Mouse (Mus musculus): ENCODE data around the gene Lrrc26. TPM values are rescaled to one million over a fixed set of nuclear protein-coding genes. Genes with fewer than 3 reads are reported as not detected.

Lrrc26 gene
- polyA plus RNA-seq (2015; fragmentation: Nextera tagmentation; extraction: Ambion mirVana): not detected in 2 replicates

DNA sequence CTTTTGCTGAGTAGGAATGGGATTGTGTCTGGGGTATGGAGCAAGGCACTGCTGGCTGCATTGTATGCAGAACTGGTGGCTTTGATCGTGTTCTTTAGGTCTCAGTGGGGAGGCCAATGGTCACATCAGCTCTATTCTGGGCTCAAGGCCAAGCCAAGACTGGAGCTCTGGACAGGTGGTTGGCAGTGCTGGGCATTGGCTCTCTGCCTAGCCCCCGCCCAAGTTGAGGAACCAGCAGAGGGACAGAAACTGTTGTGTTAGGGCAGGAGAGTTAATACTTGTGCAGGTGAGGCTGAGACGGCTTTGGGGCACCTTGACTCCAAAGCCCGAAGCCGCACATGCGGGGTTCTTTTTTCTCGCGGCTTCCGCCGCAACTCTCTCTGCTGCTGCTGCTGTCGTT lies at the start of gene Lrrc26:
Lrrc26 (plus strand) TSS at position 265 of the 400 bp plus-strand sequence.
- H3K4me3 ChIP-seq (replicated peaks): no peak within 1 kb of the TSS
- no peaks in the 10 kb centered on the region for H3K9me3 ChIP-seq (replicated peaks)
- ATAC-seq (ENCODE audit: low read depth) (no peak), DNase-seq (no peak)
- H3K27ac ChIP-seq: no peak within 1 kb of the TSS
- H3K36me3 ChIP-seq: peaks cover 17% of the 10 kb centered on the region
- peaks cover 72% of the 10 kb centered on the region for H3K27me3 ChIP-seq
- H3K4me2 ChIP-seq: no peak within 1 kb of the TSS
- no peak within 1 kb of the TSS for H3K9ac ChIP-seq
- H3K4me1 ChIP-seq (replicated peaks): peaks cover 38% of the 10 kb centered on the region
- WGBS (ENCODE audit: insufficient replicate concordance): 9% methylated on average over 11 of the region's 11 CpGs

DNA sequence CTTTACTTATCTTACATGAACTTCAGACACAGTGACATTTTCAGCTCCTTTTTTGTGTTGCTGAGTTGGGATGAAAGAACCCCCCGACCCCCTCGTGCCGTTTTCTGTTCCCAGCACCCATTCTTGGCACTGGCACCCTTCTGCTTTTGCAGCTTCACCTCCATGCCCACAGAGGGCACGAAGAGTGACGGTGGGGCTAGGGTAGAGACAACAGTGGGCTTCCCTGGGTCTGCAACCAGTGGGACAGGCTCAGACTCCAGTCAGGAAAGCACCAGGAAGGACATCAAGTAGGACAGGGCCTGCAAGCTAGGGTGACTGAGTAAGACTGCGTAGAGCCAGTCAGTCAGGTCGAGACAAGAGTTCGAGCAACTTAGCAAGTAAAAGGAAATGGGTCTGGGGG lies 49.4 kb upstream of the Lrrc26 start:
- H3K9ac ChIP-seq: peak overlapping the region; percentile 57
- peaks cover 37% of the 10 kb centered on the region for H3K4me1 ChIP-seq (replicated peaks)
- H3K27me3 ChIP-seq: peaks cover 43% of the 10 kb centered on the region
- ATAC-seq (ENCODE audit: low read depth) (no peak), DNase-seq (no peak)
- peak overlapping the region; percentile 84 for H3K4me2 ChIP-seq
- WGBS (ENCODE audit: insufficient replicate concordance): 41% methylated on average over 8 of the region's 8 CpGs
- H3K9me3 ChIP-seq (replicated peaks): no peaks in the 10 kb centered on the region
- H3K4me3 ChIP-seq (replicated peaks): peak overlapping the region; percentile 57
- H3K27ac ChIP-seq: no peak overlapping the region
- H3K36me3 ChIP-seq: no peaks in the 10 kb centered on the region

DNA sequence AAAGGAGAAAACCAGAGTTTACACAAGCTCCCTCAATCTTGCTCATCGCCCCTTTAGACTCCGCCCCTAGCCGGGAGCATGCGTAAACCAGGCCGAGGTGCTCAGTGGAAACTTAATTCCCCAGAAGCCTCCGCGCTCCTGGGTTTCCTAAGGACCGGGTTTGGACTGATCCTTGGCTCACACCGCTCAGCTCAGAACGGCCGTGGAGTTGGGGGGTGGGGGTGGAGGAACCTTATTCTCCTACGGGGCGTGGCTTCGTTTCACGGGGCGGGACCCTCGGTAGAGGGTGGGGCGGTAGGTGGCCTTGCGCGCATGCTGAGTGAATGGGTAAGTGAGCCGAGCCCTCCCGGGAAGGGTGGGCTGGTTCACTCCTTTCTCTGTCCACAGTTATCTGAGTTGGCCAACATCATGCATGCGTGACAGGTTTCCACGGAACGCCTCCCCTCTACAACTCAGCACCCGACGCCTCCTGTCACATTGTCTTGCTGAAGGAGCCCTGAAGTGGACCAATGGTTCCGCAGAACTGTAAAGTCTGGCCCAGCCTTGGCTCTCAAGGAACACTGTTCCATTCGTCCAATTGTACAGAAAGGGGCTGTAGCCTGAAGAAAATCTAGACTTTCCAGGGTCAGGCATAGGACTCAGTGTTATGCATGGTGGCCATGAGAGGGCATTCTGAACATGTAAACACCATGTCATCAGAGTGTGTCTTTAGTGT lies 48.8 kb upstream of the Lrrc26 start:
- peak overlapping the region; percentile 57 for H3K9ac ChIP-seq
- no peaks in the 10 kb centered on the region for H3K9me3 ChIP-seq (replicated peaks)
- peaks cover 3% of the 10 kb centered on the region for H3K36me3 ChIP-seq
- 2% methylated on average over 29 of the region's 29 CpGs for WGBS (ENCODE audit: insufficient replicate concordance)
- peak; percentile 73 for ATAC-seq (ENCODE audit: low read depth)
- H3K27ac ChIP-seq: no peak overlapping the region
- peaks cover 41% of the 10 kb centered on the region for H3K27me3 ChIP-seq
- peak overlapping the region; percentile 84 for H3K4me2 ChIP-seq
- H3K4me3 ChIP-seq (replicated peaks): peak overlapping the region; percentile 57
- peaks cover 37% of the 10 kb centered on the region for H3K4me1 ChIP-seq (replicated peaks)
- DNase-seq: peak; percentile 60

DNA sequence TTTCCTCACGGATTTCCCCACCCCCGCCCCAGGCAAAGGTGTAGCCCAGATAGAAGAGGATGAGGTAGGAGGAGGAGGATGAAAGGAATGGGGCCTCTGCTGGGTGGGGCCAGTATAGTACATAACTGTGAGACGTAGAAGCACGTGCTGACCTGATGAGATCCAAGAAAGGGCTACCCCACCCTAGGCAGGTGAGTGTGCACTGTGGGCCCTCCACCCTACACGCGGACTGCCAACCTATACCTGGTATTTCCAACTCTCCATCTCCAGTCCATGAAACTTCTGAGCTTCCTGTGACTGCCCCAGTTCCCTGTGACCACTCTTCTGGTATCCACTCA lies 48.3 kb upstream of the Lrrc26 start:
- DNase-seq (no peak), ATAC-seq (ENCODE audit: low read depth) (peak; percentile 22)
- Histone ChIP-seq H3K27me3 (peaks cover 37% of the 10 kb centered on the region), H3K9me3 (replicated peaks) (no peaks in the 10 kb centered on the region), H3K36me3 (peaks cover 8% of the 10 kb centered on the region), H3K9ac (peak overlapping the region; percentile 65; the same call in 1 of the 2 replicates), H3K4me1 (replicated peaks) (peaks cover 32% of the 10 kb centered on the region), H3K27ac (no peak overlapping the region), H3K4me2 (peak overlapping the region; percentile 84), H3K4me3 (replicated peaks) (peak overlapping the region; percentile 57)
- WGBS (ENCODE audit: insufficient replicate concordance): 12% methylated on average over 6 of the region's 6 CpGs

DNA sequence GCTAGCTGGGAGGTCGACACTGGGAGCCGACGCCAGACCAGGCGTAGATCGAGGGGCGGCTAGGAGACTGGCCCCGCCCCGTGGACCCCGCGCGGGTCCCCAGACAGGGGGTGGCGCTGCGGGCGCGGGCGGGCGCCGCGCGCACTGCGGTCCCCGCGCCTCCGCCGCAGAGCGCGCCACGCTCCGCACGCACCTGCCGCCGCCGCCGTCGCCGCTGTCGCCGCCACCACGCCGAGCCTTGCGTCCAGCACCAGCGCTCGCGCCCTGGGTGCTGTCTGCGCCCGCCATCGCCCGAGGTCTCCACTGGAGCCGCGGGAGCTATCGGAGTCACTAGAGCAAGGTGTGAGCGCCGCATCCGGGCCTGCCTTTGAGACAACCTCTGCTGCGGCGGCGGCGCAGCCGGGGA lies 47.6 kb upstream of the Lrrc26 start, which contains the start of the genes Rnf208 and Cysrt1:
Rnf208 (plus strand) TSS at position 155 of the 406 bp plus-strand sequence.
Cysrt1 (minus strand) TSS at position 352 of the 406 bp plus-strand sequence.
- Histone ChIP-seq H3K4me1 (replicated peaks) (peaks cover 28% of the 10 kb centered on the region), H3K9me3 (replicated peaks) (no peaks in the 10 kb centered on the region), H3K4me3 (replicated peaks) (peak within 1 kb of the TSS; percentile 57), H3K36me3 (peaks cover 14% of the 10 kb centered on the region), H3K4me2 (peak within 1 kb of the TSS; percentile 84), H3K27ac (no peak within 1 kb of the TSS), H3K9ac (peak within 1 kb of the TSS; percentile 65), H3K27me3 (peaks cover 37% of the 10 kb centered on the region)
- ATAC-seq (ENCODE audit: low read depth): no peak
- WGBS (ENCODE audit: insufficient replicate concordance): under 1% methylated on average over 57 of the region's 59 CpGs
- no peak for DNase-seq

DNA sequence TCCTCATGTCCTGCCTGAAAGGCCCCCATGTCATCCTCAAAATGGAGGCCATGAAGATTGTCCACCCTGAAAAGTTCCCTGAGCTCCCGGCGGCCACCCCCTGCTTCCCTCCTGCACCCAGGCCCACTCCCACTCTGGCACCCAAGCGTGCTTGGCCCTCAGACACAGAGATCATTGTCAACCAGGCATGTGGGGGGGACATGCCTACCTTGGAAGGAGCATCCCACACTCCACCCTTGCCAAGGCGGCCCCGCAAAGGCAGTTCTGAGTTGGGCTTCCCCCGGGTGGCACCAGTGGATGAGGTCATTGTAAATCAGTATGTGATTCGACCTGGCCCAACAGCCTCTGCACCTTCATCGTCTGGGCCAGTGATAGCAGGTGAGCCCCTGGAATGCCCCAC lies 46.4 kb upstream of the Lrrc26 start:
- no peaks in the 10 kb centered on the region for H3K9me3 ChIP-seq (replicated peaks)
- H3K4me3 ChIP-seq (replicated peaks): no peak overlapping the region
- peaks cover 27% of the 10 kb centered on the region for H3K36me3 ChIP-seq
- H3K27ac ChIP-seq: no peak overlapping the region
- no peak overlapping the region for H3K4me2 ChIP-seq
- H3K9ac ChIP-seq: no peak overlapping the region
- peaks cover 28% of the 10 kb centered on the region for H3K4me1 ChIP-seq (replicated peaks)
- DNase-seq (no peak), ATAC-seq (ENCODE audit: low read depth) (no peak)
- whole genome bisulfite sequencing (ENCODE audit: insufficient replicate concordance): 69% methylated on average over 8 of the region's 8 CpGs
- H3K27me3 ChIP-seq: peaks cover 37% of the 10 kb centered on the region

DNA sequence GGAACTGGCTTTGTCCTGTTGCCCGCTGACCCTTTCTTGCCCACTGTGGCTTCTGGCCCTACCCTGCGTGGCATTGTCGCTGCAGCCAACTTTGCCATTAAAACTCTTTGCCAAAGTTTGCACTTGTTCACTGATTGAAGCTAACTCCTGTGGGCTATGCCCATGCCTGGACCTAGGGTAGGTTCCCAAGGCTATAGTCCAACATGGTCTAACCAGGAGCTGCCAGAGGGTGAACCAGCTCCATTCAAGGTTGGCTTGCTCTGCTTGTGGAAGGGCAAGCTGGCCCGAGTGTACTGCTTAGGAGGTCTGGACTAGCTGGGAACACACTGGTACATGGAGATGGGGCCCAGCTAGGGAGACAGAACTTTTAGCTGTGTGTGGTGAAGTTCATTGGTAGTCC lies 45.6 kb upstream of the Lrrc26 start:
- no peak for ATAC-seq (ENCODE audit: low read depth)
- 80% methylated on average over 4 of the region's 4 CpGs for WGBS (ENCODE audit: insufficient replicate concordance)

DNA sequence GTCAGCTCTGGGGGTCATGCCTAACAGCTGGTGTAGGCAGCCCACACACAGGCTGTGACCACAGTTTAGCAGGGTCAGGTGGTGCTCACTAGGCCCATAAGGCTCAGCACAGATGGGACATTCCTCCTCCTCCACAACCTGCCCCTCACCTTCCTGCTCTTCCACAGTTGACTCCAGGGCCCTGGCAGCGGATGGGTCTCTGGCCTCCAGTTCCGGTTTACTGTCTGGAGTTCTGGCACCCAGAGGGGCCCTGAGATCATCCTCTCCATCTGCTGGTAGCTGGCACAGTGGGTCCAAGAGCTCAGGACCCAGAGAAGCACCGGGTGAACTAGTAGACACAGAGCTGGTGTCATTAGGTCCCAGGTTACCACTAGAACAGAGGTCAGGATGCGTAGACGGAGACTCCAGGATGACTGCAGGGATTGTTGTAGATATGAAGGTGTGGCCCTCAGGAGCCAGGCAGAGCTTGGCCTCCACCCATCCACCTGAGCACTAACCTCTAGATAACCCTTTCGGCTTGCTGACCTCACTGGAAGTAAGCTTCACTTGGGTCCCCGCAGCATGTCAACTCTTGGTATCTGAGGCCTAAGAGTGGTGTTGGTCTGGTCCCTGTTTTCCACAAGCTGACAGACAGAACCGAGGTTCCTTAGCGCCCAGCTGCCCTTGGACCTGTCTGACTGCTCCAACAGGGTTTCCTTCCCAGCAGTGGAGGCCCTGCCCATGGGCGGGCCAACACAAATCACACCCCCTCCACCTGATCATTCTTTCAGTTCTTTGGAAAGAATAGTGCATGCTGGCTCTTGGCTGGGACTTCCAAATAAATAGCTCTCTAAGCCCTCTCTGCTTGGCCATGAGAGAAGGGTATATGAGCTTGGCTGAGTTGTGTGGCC lies 43.3 kb upstream of the Lrrc26 start, which contains the start of gene AL732309.1:
AL732309.1 (minus strand) TSS at position 681 of the 890 bp plus-strand sequence.
- DNase-seq (no peak), ATAC-seq (ENCODE audit: low read depth) (no peak)
- Histone ChIP-seq H3K9me3 (replicated peaks) (no peaks in the 10 kb centered on the region), H3K4me1 (replicated peaks) (peaks cover 15% of the 10 kb centered on the region), H3K27me3 (peaks cover 30% of the 10 kb centered on the region), H3K27ac (no peak within 1 kb of the TSS), H3K9ac (no peak within 1 kb of the TSS), H3K36me3 (peaks cover 58% of the 10 kb centered on the region), H3K4me2 (no peak within 1 kb of the TSS), H3K4me3 (replicated peaks) (no peak within 1 kb of the TSS)
- WGBS (ENCODE audit: insufficient replicate concordance): 83% methylated on average over 10 of the region's 10 CpGs

More for the DNA sequence above, 45.6 kb upstream of the Lrrc26 start:
- H3K4me1 ChIP-seq (replicated peaks): peaks cover 28% of the 10 kb centered on the region
- H3K36me3 ChIP-seq: peaks cover 35% of the 10 kb centered on the region
- peaks cover 37% of the 10 kb centered on the region for H3K27me3 ChIP-seq
- no peak for DNase-seq
- no peak overlapping the region for H3K27ac ChIP-seq
- no peaks in the 10 kb centered on the region for H3K9me3 ChIP-seq (replicated peaks)
- H3K9ac ChIP-seq: no peak overlapping the region
- no peak overlapping the region for H3K4me2 ChIP-seq
- H3K4me3 ChIP-seq (replicated peaks): no peak overlapping the region

DNA sequence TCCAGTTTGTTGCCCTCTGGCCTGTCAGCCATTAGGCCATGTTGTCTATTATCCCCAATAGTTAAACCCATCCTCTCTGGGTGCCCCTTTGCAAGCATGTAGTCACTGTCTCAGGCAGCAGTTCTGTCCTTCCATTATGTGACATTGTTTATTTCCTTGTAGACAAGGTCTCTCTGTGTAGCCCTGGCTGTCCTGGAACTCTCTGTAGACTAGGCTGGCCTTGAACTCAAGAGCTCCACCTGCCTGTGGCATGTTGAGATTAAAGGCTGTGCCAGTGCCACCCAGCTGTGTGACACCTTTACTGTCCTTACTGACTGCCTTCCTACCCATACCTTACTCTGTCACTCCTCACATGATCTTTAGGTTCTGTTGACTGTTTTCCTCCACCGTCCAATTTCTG lies 37.4 kb upstream of the Lrrc26 start:
- Histone ChIP-seq H3K9me3 (replicated peaks) (no peaks in the 10 kb centered on the region), H3K4me2 (no peak overlapping the region), H3K4me3 (replicated peaks) (no peak overlapping the region), H3K4me1 (replicated peaks) (peaks cover 23% of the 10 kb centered on the region), H3K27ac (no peak overlapping the region), H3K9ac (no peak overlapping the region), H3K36me3 (peaks cover 64% of the 10 kb centered on the region), H3K27me3 (no peaks in the 10 kb centered on the region)
- ATAC-seq (ENCODE audit: low read depth) (no peak), DNase-seq (no peak)
- WGBS (ENCODE audit: insufficient replicate concordance): 74% methylated on average over 1 of the region's 1 CpGs

DNA sequence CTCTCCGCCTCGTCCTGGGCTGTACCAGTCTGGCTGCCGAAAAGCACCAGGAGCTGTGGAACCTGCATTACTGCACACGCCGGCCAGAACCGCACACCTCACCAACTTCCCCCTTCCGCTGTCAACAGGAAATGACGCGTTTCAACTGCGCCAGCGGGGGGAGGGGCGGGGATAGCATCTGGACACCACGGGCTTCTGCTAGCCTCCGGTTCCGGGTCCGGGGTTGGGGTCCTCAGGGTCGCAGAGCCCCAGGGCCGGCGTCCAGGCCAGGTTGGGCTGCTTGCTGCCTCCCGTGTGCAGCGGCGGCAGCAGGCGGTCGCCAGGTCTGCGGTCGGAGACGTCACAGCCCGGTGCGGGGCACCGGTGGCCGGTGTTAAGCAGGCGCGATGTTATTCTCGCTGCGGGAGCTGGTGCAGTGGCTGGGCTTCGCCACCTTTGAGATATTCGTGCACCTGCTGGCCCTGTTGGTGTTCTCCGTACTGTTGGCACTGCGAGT lies 34.4 kb upstream of the Lrrc26 start, which contains the start of gene Tmem203:
Tmem203 (plus strand) TSS at position 156 of the 496 bp plus-strand sequence.
- ATAC-seq (ENCODE audit: low read depth) (peak; percentile 85), DNase-seq (peak; percentile 85)
- peak within 1 kb of the TSS; percentile 99 for H3K4me3 ChIP-seq (replicated peaks)
- peaks cover 29% of the 10 kb centered on the region for H3K4me1 ChIP-seq (replicated peaks)
- no peaks in the 10 kb centered on the region for H3K9me3 ChIP-seq (replicated peaks)
- H3K36me3 ChIP-seq: peaks cover 34% of the 10 kb centered on the region
- H3K27ac ChIP-seq: peak within 1 kb of the TSS; percentile 89
- peak within 1 kb of the TSS; percentile 88 for H3K9ac ChIP-seq
- H3K4me2 ChIP-seq: peak within 1 kb of the TSS; percentile 92
- no peaks in the 10 kb centered on the region for H3K27me3 ChIP-seq
- WGBS (ENCODE audit: insufficient replicate concordance): under 1% methylated on average over 39 of the region's 39 CpGs
